In the genomic region with DNA sequence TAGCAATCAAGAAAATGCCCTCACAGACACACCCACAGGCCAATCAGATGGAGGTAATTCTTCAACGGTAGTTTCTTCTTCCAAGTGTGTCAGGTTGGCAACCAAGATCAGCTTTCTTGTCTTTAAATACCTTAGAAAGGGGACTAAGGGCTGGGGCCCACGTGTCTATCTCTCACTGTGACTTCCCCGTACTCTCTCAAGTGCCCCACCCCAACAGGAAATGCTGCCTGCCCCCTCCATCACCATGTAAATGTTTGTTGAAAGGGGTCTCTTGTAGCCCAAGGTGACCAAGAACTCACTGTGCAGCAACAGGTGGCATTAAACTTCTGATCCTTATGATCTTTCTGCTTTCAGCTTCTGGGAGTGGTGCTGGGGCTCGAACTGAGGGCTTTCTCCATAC, we compare ENCODE assay signal across 1 mouse cellular context.
TF ChIP-seq lines count a peak whose summit lies in the region.

No protein-coding gene starts in this region.

TF ChIP-seq in MEL, 35 proteins besides CTCF, POLR2A, EP300 and RAD21:
- TF ChIP-seq USF1 (IDR thresholded peaks at IDR 0.05; ENCODE audit: low read depth, low read length) (no peak), TCF12 (IDR thresholded peaks at IDR 0.05; ENCODE audit: low read depth, low read length) (no peak), ZNF384 (IDR thresholded peaks at IDR 0.05; ENCODE audit: low read depth, low read length) (no peak), MYC (IDR thresholded peaks at IDR 0.05; ENCODE audit: low read depth, low read length) (no peak)
